In genomic region chr2:136149530-136149929, GRCm38 (mm10) we compare ENCODE assay signal across 9 mouse cellular contexts.
A peak's percentile ranks its signal among the peaks of the same experiment; 100 is the strongest.
DNase-seq lines count a peak whose midpoint lies in the region; ATAC-seq lines count a peak whose summit lies in the region.
"Had no signal": no experiment of that assay in that cellular context is flagged by ENCODE, and none has a peak within 500 bp of the region (broad histone marks: within the 10 kb centered on the region; RNA-seq: fewer than 3 reads in every experiment).

No protein-coding gene starts in this region.

- no peak overlapping the region for H3K4me2 ChIP-seq in limb, embryonic 11.5 days (ENCODE audit: low read depth, severe bottlenecking)
- no peak overlapping the region for H3K4me2 ChIP-seq in hindbrain, embryonic 16.5 days (ENCODE audit: low read length)
- no peak overlapping the region for H3K4me2 ChIP-seq in midbrain, embryonic 12.5 days (replicated peaks)
- H3K4me2 ChIP-seq: limb, embryonic 12.5 days had no signal

- no peak overlapping the region for H3K27ac ChIP-seq in limb, embryonic 11.5 days (replicated peaks; ENCODE audit: low read depth, low read length)
- no peak overlapping the region for H3K27ac ChIP-seq in limb, embryonic 10.5 days
- H3K27ac ChIP-seq in hindbrain, embryonic 16.5 days (ENCODE audit: low read depth, low read length), result no peak overlapping the region
- H3K27ac ChIP-seq in midbrain, embryonic 12.5 days (replicated peaks), result no peak overlapping the region
- H3K27ac ChIP-seq: limb, embryonic 12.5 days had no signal

- no peak for DNase-seq in limb, embryonic 11.5 days (ENCODE audit: low spot score)
- no peak for DNase-seq in limb, embryonic 10.5 days (ENCODE audit: low spot score)
- DNase-seq in cerebellum, adult 9-10 months, result peak; percentile 71
- DNase-seq in layer of hippocampus, adult 9-11 months, result no peak
- DNase-seq in left cerebral cortex, adult 11 months (ENCODE audit: low spot score), result no peak
- no peak for DNase-seq in thymus, postnatal 14 days

- no peaks in the 10 kb centered on the region for H3K9me3 ChIP-seq in limb, embryonic 11.5 days (ENCODE audit: control insufficient read depth, low read length)
- H3K9me3 ChIP-seq in limb, embryonic 10.5 days (replicated peaks), result no peaks in the 10 kb centered on the region
- H3K9me3 ChIP-seq in hindbrain, embryonic 16.5 days (ENCODE audit: control insufficient read depth, low read length), result no peaks in the 10 kb centered on the region
- no peaks in the 10 kb centered on the region for H3K9me3 ChIP-seq in midbrain, embryonic 12.5 days
- H3K9me3 ChIP-seq: limb, embryonic 12.5 days had no signal

- H3K4me3 ChIP-seq in limb, embryonic 11.5 days (ENCODE audit: low read depth, low read length), result no peak overlapping the region
- no peak overlapping the region for H3K4me3 ChIP-seq in limb, embryonic 10.5 days
- no peak overlapping the region for H3K4me3 ChIP-seq in hindbrain, embryonic 16.5 days (ENCODE audit: low read length)
- H3K4me3 ChIP-seq in midbrain, embryonic 12.5 days, result no peak overlapping the region
- H3K4me3 ChIP-seq: limb, embryonic 12.5 days had no signal

- 37% methylated on average over 4 of the region's 4 CpGs for WGBS in limb, embryonic 11.5 days
- 34% methylated on average over 4 of the region's 4 CpGs for WGBS in limb, embryonic 10.5 days
- WGBS in hindbrain, embryonic 16.5 days, result 35% methylated on average over 4 of the region's 4 CpGs
- WGBS in midbrain, embryonic 12.5 days, result 33% methylated on average over 4 of the region's 4 CpGs

- no peaks in the 10 kb centered on the region for H3K36me3 ChIP-seq in limb, embryonic 11.5 days (ENCODE audit: control insufficient read depth, insufficient read depth, low read length)
- H3K36me3 ChIP-seq in limb, embryonic 10.5 days, result no peaks in the 10 kb centered on the region
- H3K36me3 ChIP-seq in hindbrain, embryonic 16.5 days (ENCODE audit: control insufficient read depth, insufficient read depth, low read length), result no peaks in the 10 kb centered on the region
- no peaks in the 10 kb centered on the region for H3K36me3 ChIP-seq in midbrain, embryonic 12.5 days
- H3K36me3 ChIP-seq: limb, embryonic 12.5 days had no signal

- H3K9ac ChIP-seq in limb, embryonic 11.5 days (ENCODE audit: low read length), result no peak overlapping the region
- H3K9ac ChIP-seq in hindbrain, embryonic 16.5 days (ENCODE audit: low read depth, low read length), result no peak overlapping the region
- H3K9ac ChIP-seq in midbrain, embryonic 12.5 days (replicated peaks), result no peak overlapping the region
- H3K9ac ChIP-seq: limb, embryonic 12.5 days had no signal

- H3K4me1 ChIP-seq in limb, embryonic 11.5 days (ENCODE audit: control insufficient read depth, insufficient read depth, low read length), result no peaks in the 10 kb centered on the region
- no peaks in the 10 kb centered on the region for H3K4me1 ChIP-seq in limb, embryonic 10.5 days
- H3K4me1 ChIP-seq in hindbrain, embryonic 16.5 days (ENCODE audit: control insufficient read depth, insufficient read depth, low read depth, low read length), result no peaks in the 10 kb centered on the region
- H3K4me1 ChIP-seq in midbrain, embryonic 12.5 days, result peaks cover 4% of the 10 kb centered on the region; the same call in 1 of the 2 replicates
- H3K4me1 ChIP-seq: limb, embryonic 12.5 days had no signal

- H3K27me3 ChIP-seq in limb, embryonic 11.5 days (ENCODE audit: control insufficient read depth, insufficient read depth, low read length), result no peaks in the 10 kb centered on the region
- H3K27me3 ChIP-seq in limb, embryonic 10.5 days (ENCODE audit: low read depth, poor library complexity, severe bottlenecking), result no peaks in the 10 kb centered on the region
- H3K27me3 ChIP-seq in hindbrain, embryonic 16.5 days (replicated peaks; ENCODE audit: control insufficient read depth, insufficient read depth, low read length), result no peaks in the 10 kb centered on the region
- H3K27me3 ChIP-seq in midbrain, embryonic 12.5 days, result no peaks in the 10 kb centered on the region
- H3K27me3 ChIP-seq: limb, embryonic 12.5 days had no signal

- peak; percentile 8; the same call in 1 of the 2 replicates for ATAC-seq in limb, embryonic 11.5 days (ENCODE audit: insufficient number of reproducible peaks, low FRiP score, low TSS enrichment, low read depth)
- ATAC-seq in hindbrain, embryonic 16.5 days, result peak; percentile 35; the same call in 1 of the 2 replicates
- ATAC-seq in midbrain, embryonic 12.5 days (ENCODE audit: low FRiP score, low read depth), result peak; percentile 29; the same call in 1 of the 2 replicates
